Mouse (Mus musculus) Patski (cell line): ENCODE measurements around the gene Cpe. TPM values are rescaled to one million over a fixed set of nuclear protein-coding genes. Genes with fewer than 3 reads are reported as not detected.
A peak's percentile ranks its signal among the peaks of the same experiment; 100 is the strongest.

Experiments
- ATAC-seq: fragments of 100-300 bp; one replicate; pipeline ENCODE4 v1.8.0; 2021
- CTCF ChIA-PET: fragments of 350-600 bp; sonication (Branson Sonifier 250); formaldehyde crosslinking; loops from one replicate; lab custom pipeline; 2022; ENCODE audit warnings: inconsistent platforms; lab: Charles Lee
- POLR2A ChIA-PET: fragments of 350-600 bp; sonication (Branson Sonifier 250); formaldehyde crosslinking; loops from one replicate; lab custom pipeline; 2022; ENCODE audit warnings: antibody characterized with exemption, inconsistent platforms; lab: Charles Lee
- DNase-seq: peaks from one replicate; pipeline ENCODE4 v3.0.0-alpha.2; 2011; ENCODE audit warnings: low read depth, low spot score
- H3K27me3 ChIP-seq: fragments of 371-371 bp; one replicate; pipeline ENCODE4 v1.5.1; 2021
- CTCF ChIP-seq: fragments of 100-300 bp; IDR thresholded peaks from one replicate; pipeline ENCODE4 v1.5.1; 2021
- in situ Hi-C: fragments of 300-500 bp; cut with MboI; formaldehyde crosslinking; loops from 3 replicates; pipeline ENCODE4 v1.11.1; 2018; ENCODE audit warnings: low pct_unique_long_range_greater_than_20kb, mixed read lengths
- polyA plus RNA-seq: library from polyadenylated mRNA; unstranded; gene quantifications from one replicate; pipeline ENCODE4 v1.2.3, GENCODE M21; 2021

Cpe gene
- polyA plus RNA-seq, 1 experiment from 2014 or later, result 1,016 TPM

DNA sequence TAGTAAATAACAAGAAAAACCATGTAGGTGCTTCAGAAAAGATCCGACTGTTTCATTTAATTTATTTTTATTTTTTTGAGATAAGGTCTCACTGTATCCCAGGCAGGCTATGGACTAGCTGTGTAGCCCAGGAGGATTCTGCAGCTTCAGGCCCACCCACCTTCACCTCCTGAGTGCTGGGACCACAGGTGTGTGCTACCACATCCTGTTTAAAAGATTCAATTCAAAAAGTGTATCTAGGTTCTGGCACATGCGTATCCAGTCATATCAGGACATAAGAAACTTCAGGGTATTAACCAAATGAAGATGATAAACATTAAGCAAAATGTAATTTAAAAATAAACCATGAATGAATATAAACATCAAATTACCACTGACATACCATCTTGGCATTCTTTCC, 30.4 kb upstream of the Cpe start:
- DNase-seq (no peak), ATAC-seq (no peak)
- POLR2A ChIA-PET, result no interaction called here
- in situ Hi-C loops, result no loop called here
- CTCF ChIA-PET, result interaction anchor here (1.4 kb wide), 1 partner anchor 48 kb away, joined by 3 read pairs; no protein-coding TSS in a partner anchor
- no peak for TF ChIP-seq CTCF
- H3K27me3 ChIP-seq, result no peaks in the 10 kb centered on the region

- ATAC-seq (no peak), DNase-seq (no peak)
- CTCF ChIA-PET, result interaction anchor here (1.5 kb wide), 1 partner anchor 26 kb away, joined by 3 read pairs; no protein-coding TSS in a partner anchor
- POLR2A ChIA-PET, result no interaction called here
- no peaks in the 10 kb centered on the region for H3K27me3 ChIP-seq
- in situ Hi-C loops, result no loop called here
- peak; percentile 43 for TF ChIP-seq CTCF
Observed at GRCm38 (mm10) chr8:64717868-64718267, 25.0 kb upstream of the Cpe start.

- TF ChIP-seq CTCF, result no peak
- no peaks in the 10 kb centered on the region for H3K27me3 ChIP-seq
- ChIA-PET POLR2A (no interaction called here), CTCF (interaction anchor here (1.5 to 2.5 kb wide), 3 partner anchors 9 to 20 kb away, joined by 4 to 10 read pairs (median 4); partner anchors contain the start of gene Cpe)
- in situ Hi-C loops, result no loop called here
- ATAC-seq (no peak), DNase-seq (no peak)
Observed at GRCm38 (mm10) chr8:64712499-64712898, 19.6 kb upstream of the Cpe start.

- ChIA-PET CTCF (interaction anchor here (1.5 kb wide), 1 partner anchor 10 kb away, joined by 4 read pairs; no protein-coding TSS in a partner anchor), POLR2A (no interaction called here)
- DNase-seq (no peak), ATAC-seq (no peak)
- H3K27me3 ChIP-seq, result no peaks in the 10 kb centered on the region
- in situ Hi-C loops, result no loop called here
- TF ChIP-seq CTCF, result no peak
Observed at GRCm38 (mm10) chr8:64711544-64711943, 18.7 kb upstream of the Cpe start.

DNA sequence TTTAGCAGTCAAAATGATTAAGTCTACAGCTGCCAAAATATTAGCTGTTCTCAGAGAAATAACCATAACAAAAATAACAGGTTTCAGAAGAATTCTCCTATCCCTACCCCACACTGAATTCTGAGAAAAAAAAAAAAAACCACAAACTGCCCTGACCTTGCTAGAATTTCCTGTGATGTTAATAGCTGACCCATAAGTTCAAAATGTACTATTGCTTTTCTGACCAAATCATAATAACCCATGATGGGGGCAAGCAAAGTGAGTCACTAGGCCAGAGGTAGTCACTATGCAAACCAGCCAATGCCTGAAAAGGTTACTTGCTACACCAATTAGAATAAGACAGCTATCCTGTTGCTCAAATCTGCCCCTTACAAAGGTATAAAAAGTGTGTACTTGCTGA, 14.6 kb upstream of the Cpe start:
- ATAC-seq (no peak), DNase-seq (no peak)
- in situ Hi-C loops, result no loop called here
- ChIA-PET POLR2A (interaction anchor here (0.6 kb wide), 1 partner anchor 63 kb away, joined by 3 read pairs; no protein-coding TSS in a partner anchor), CTCF (interaction anchor here (0.6 to 1.7 kb wide), 2 partner anchors 18 to 42 kb away, joined by 3 to 6 read pairs; no protein-coding TSS in a partner anchor)
- no peaks in the 10 kb centered on the region for H3K27me3 ChIP-seq
- no peak for TF ChIP-seq CTCF

DNA sequence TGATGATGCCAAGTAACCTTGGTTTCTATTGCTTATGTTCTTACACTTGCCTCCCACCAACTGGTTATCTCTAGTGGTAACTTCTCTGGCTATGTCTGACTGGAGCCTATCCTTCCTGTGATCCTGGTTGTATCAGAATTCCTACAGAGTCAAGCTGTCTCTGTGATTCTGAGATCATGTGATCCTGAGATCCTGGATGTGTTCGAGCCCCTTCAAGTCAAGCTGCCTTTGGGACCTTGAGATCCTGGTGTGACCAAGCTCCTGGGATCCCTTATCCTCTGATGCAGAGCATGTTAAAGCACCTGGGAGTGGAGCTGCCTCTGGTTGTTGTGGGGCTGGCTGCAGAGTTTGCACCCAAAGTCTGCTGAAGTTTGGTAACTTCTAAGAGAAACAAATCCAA, 10.3 kb upstream of the Cpe start:
- no peak for ATAC-seq
- DNase-seq, result no peak
- no peaks in the 10 kb centered on the region for H3K27me3 ChIP-seq
- ChIA-PET CTCF (interaction anchor here (0.7 to 1.2 kb wide), 3 partner anchors 11 to 105 kb away, joined by 3 to 4 read pairs (median 3); no protein-coding TSS in a partner anchor), POLR2A (no interaction called here)
- no peak for TF ChIP-seq CTCF
- in situ Hi-C loops, result no loop called here

GRCm38 (mm10) chr8:64691591-64692401, 1.1 kb downstream of the Cpe start:
- DNase-seq (no peak), ATAC-seq (no peak)
- CTCF ChIA-PET, result interaction anchor here (0.8 to 2.3 kb wide), 14 partner anchors 11 to 243 kb away, joined by 3 to 10 read pairs (median 4); no protein-coding TSS in a partner anchor
- in situ Hi-C loops, result loop anchor here (5.0 to 10.0 kb wide), 3 partner anchors 74 to 667 kb away; no protein-coding TSS in a partner anchor
- H3K27me3 ChIP-seq, result no peaks in the 10 kb centered on the region
- POLR2A ChIA-PET, result interaction anchor here (1.2 to 1.3 kb wide), 2 partner anchors 72 to 73 kb away, joined by 3 read pairs; no protein-coding TSS in a partner anchor
- TF ChIP-seq CTCF, result no peak

DNA sequence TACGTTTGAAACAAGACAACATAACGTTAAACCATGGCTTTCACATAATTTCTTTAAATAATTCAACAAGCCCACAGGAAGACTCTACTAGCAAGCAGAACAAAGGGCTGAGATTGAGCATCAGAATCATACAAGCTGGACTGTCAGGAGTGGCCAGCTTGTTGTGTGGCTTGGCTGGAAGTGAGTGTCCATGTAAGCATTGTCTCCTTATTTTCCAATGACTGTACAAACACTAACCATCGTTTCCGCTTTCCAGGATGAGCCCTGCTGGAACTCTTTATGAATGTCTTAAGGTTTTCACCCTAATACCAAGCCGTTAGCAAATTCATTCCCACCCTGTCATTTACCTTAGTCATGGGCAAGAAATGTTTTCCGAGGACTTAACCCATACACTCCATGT, 2.0 kb downstream of the Cpe start:
- no peak for DNase-seq
- H3K27me3 ChIP-seq, result no peaks in the 10 kb centered on the region
- ChIA-PET POLR2A (no interaction called here), CTCF (no interaction called here)
- ATAC-seq, result no peak
- no peak for TF ChIP-seq CTCF
- in situ Hi-C loops, result loop anchor here (5.0 to 10.0 kb wide), 3 partner anchors 74 to 666 kb away; no protein-coding TSS in a partner anchor

DNA sequence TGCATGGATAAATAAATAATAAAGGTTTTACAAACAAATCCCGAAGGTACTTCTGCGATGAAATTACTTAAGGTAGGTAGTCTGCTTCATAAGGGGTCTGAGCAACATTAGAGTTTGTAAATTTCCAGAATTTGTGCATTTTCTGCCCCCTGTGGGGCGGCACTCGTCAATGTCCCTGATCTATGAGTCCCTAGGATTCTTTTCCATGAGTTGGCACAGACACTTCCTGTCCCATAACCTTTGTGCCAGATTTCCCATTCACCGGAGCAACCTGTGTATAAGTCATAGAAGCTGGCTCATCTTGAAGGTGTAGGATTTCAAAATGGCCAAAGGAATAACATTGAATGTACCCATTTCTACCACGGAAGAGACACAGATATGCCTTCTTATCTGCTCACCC, 2.5 kb downstream of the Cpe start:
- no peaks in the 10 kb centered on the region for H3K27me3 ChIP-seq
- ATAC-seq (no peak), DNase-seq (no peak)
- no peak for TF ChIP-seq CTCF
- POLR2A ChIA-PET, result no interaction called here
- in situ Hi-C loops, result loop anchor here (5.0 to 10.0 kb wide), 3 partner anchors 73 to 666 kb away; no protein-coding TSS in a partner anchor
- CTCF ChIA-PET, result no interaction called here

DNA sequence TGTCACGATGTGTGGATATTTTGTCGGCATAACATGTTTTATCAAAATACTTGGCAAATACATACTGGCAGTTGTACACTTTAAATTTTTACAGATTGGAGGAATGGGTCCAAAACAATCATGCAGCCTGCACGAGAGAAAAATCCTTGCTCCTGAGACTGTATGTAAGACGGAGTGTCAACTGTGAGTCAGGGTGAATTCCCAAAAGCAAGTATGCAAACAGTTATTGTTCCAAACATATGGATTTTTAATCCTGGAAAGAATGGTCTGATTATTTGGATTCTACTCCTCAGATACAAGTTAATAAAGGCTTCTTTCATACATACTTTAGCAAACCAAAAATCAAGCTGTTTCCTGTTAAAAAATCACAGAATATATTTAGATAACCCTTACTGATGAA, 4.1 kb downstream of the Cpe start:
- no peak for TF ChIP-seq CTCF
- no peak for DNase-seq
- in situ Hi-C loops, result no loop called here
- ChIA-PET POLR2A (no interaction called here), CTCF (no interaction called here)
- H3K27me3 ChIP-seq, result no peaks in the 10 kb centered on the region
- ATAC-seq, result no peak

- TF ChIP-seq CTCF, result no peak
- in situ Hi-C loops, result no loop called here
- DNase-seq (no peak), ATAC-seq (no peak)
- ChIA-PET CTCF (no interaction called here), POLR2A (interaction anchor here (1.0 to 1.7 kb wide), 2 partner anchors 13 to 32 kb away, joined by 3 read pairs; no protein-coding TSS in a partner anchor)
- no peaks in the 10 kb centered on the region for H3K27me3 ChIP-seq
Observed at GRCm38 (mm10) chr8:64688161-64688560, 4.7 kb downstream of the Cpe start.
